Mouse (Mus musculus) liver, embryonic 14.5 days (tissue): ENCODE results near the gene Fmo5. TPM values are rescaled to one million over a fixed set of nuclear protein-coding genes. Genes with fewer than 3 reads are reported as not detected.

Source experiments
- ATAC-seq: fragments of 200-750 bp; cut with Nextera tagmentation; 2 replicates; pipeline ENCODE4 v1.8.0; 2017; ENCODE audit warnings: moderate number of reproducible peaks, mild to moderate bottlenecking, moderate library complexity; ENCODE audit not compliant: insufficient read depth
- DNase-seq, 3 experiments: peaks; one replicate each; pipeline ENCODE4 v3.0.0-alpha.2; 2012 to 2013; ENCODE audit warnings: low read depth in 3 of 3, low spot score in 3 of 3
- H3K27ac ChIP-seq: fragments of 300-500 bp; sonication (generic); 2 replicates; pipeline ENCODE4 v1.5.1; 2014; ENCODE audit warnings: moderate library complexity, mild to moderate bottlenecking, control low read depth, inconsistent platforms
- H3K27me3 ChIP-seq: fragments of 300-500 bp; sonication (generic); 2 replicates; pipeline ENCODE4 v1.6.1; 2014; ENCODE audit warnings: mild to moderate bottlenecking, low read length, moderate library complexity; ENCODE audit not compliant: control insufficient read depth, insufficient read depth
- H3K36me3 ChIP-seq: fragments of 300-500 bp; sonication (generic); replicated peaks from 2 replicates; pipeline ENCODE4 v1.6.1; 2014; ENCODE audit warnings: low read depth; ENCODE audit not compliant: control insufficient read depth, insufficient read depth
- H3K4me1 ChIP-seq, 2 experiments: fragments of 200-500 bp in 1 of 2; fragments of 300-500 bp in 1 of 2; sonication (generic) in 1 of 2; replicated peaks; 2 replicates each; pipeline ENCODE4 v1.6.1; 2012 to 2014; ENCODE audit warnings: antibody characterized with exemption in 1 of 2, inconsistent platforms in 1 of 2, low read length in 1 of 2; ENCODE audit not compliant: control insufficient read depth in 2 of 2, insufficient read depth in 2 of 2
- H3K4me2 ChIP-seq: fragments of 300-500 bp; sonication (generic); 2 replicates; pipeline ENCODE4 v1.6.1; 2014; ENCODE audit warnings: low read depth, mild to moderate bottlenecking, control low read depth, moderate library complexity
- H3K4me3 ChIP-seq, 2 experiments: fragments of 200-500 bp in 1 of 2; fragments of 300-500 bp in 1 of 2; sonication (generic) in 1 of 2; 2 replicates each; pipeline ENCODE4 v1.5.1; 2012 to 2014; ENCODE audit warnings: low read depth in 2 of 2, low read length in 2 of 2, mild to moderate bottlenecking in 2 of 2, control low read depth in 1 of 2, inconsistent platforms in 1 of 2, moderate library complexity in 1 of 2; ENCODE audit not compliant: insufficient read depth in 1 of 2
- H3K9ac ChIP-seq: fragments of 300-500 bp; sonication (generic); replicated peaks from 2 replicates; pipeline ENCODE4 v1.6.1; 2014; ENCODE audit warnings: mild to moderate bottlenecking, control low read depth, moderate library complexity
- H3K9me3 ChIP-seq: fragments of 300-500 bp; sonication (generic); 2 replicates; pipeline ENCODE4 v1.6.1; 2016; ENCODE audit warnings: low read length, mixed read lengths; ENCODE audit not compliant: control insufficient read depth
- CTCF ChIP-seq: IDR thresholded peaks from 2 replicates; pipeline ENCODE4 v1.5.1; 2016; ENCODE audit warnings: antibody characterized with exemption, low read depth, control low read depth
- EP300 ChIP-seq: IDR thresholded peaks from 2 replicates; pipeline ENCODE4 v1.6.1; 2016; ENCODE audit warnings: antibody characterized with exemption, low read depth
- WGBS: fragments of 180-500 bp; shearing (Covaris S2); extraction: QIAGEN DNeasy Blood & Tissue Kit; methylation state at CpG from one replicate; pipeline ENCODE4 v1.1.7; 2014; ENCODE audit not compliant: insufficient replicate concordance; 5-methylcytosine and 5-hydroxymethylcytosine counted together
- polyA plus RNA-seq, 2 experiments: library from polyadenylated mRNA; depleted of rRNA in 1 of 2; stranded (reverse) in 1 of 2; unstranded in 1 of 2; fragments of >200 nt; fragmentation: Nextera tagmentation in 1 of 2; extraction: Ambion mirVana in 1 of 2; gene quantifications; 2 replicates each; pipeline versions ENCODE4 v1.2.1 to v1.2.3; 2012 to 2014

Fmo5 gene
- polyA plus RNA-seq, 2 experiments = 6.0 to 11.3 TPM

DNA sequence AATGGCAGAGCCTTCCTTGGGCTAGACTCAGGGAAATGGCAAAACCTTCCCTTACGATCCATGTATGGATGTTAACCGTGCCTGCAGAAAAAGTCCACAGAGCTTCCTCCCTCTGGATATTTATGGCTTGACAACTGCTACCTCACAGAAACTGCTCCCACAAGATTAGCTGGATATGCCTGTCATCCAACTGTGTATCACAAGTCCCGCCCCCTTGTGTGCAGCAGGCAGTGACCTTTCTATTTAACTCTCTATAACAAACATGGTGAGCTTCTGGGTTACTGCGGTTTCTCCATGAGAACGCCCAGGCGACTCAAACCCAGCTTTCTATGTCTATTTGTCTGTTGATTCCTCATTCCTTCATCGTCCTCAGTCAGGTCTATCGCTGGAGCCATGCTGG lies 10.7 kb upstream of the Fmo5 start:
- Histone ChIP-seq H3K9me3 (no peaks in the 10 kb centered on the region), H3K9ac (no peak overlapping the region), H3K4me3 (no peak overlapping the region), H3K4me2 (no peak overlapping the region), H3K36me3 (no peaks in the 10 kb centered on the region), H3K27ac (no peak overlapping the region), H3K27me3 (no peaks in the 10 kb centered on the region), H3K4me1 (peaks cover 0 to 5% of the 10 kb centered on the region in 2 experiments; a peak in 3 of 4 replicates)
- TF ChIP-seq EP300 = no peak
- TF ChIP-seq CTCF = no peak
- DNase-seq (no peak), ATAC-seq (no peak)
- WGBS = 63% methylated on average over 8 of the region's 8 CpGs

DNA sequence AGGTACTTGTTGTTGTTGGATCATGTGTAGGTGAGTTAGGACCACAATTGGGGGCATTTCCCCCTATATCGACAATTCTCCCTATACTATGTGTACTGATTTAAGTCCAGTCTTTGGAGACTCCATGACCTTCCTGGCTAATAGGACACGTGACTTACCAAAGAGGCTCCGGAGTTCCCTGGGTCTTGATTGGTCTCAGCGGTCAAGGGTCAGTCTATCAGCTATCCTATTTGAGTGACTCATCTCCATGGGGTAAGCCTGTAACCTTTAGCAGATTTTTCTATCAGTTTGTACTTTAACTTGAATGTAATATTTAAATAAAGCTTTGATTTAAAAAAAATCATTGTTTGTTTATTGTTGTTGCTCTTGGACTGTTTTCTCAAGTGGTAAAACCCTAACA lies 7.9 kb upstream of the Fmo5 start:
- TF ChIP-seq CTCF = no peak
- no peak for TF ChIP-seq EP300
- Histone ChIP-seq H3K9ac (no peak overlapping the region), H3K4me1 (peaks cover 0 to 3% of the 10 kb centered on the region in 2 experiments; a peak in 1 of 4 replicates), H3K4me3 (no peak overlapping the region), H3K36me3 (no peaks in the 10 kb centered on the region), H3K9me3 (no peaks in the 10 kb centered on the region), H3K27ac (no peak overlapping the region), H3K4me2 (no peak overlapping the region), H3K27me3 (no peaks in the 10 kb centered on the region)
- ATAC-seq = no peak
- 73% methylated on average over 4 of the region's 4 CpGs for WGBS
- no peak for DNase-seq

DNA sequence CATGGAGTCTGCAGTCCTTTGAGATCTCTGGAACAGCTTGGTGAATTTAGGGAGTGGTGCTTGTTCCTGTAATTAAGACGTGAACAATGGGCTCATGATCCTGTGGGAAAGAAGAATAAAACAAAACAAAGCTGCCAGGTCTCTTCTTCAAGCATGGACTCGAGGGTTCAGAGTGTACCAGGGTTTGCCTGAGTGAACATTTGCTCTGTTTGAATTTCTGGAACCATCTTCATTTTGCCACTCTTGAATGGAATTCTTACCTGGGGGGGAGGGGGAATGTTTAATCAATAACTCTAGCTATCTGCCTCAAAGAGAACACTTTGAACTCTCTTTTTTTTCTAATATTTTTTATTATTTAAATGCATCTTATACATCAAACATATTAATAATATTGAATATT lies 4.0 kb upstream of the Fmo5 start:
- ATAC-seq = no peak
- H3K27ac ChIP-seq = no peak overlapping the region
- no peak overlapping the region for H3K9ac ChIP-seq
- TF ChIP-seq EP300 (no peak), CTCF (no peak)
- no peaks in the 10 kb centered on the region for H3K27me3 ChIP-seq
- no peak overlapping the region for H3K4me3 ChIP-seq
- no peak overlapping the region for H3K4me2 ChIP-seq
- WGBS = 36% methylated on average over 2 of the region's 2 CpGs
- no peak for DNase-seq
- H3K9me3 ChIP-seq = no peaks in the 10 kb centered on the region
- H3K36me3 ChIP-seq = no peaks in the 10 kb centered on the region
- peaks cover 4 to 9% of the 10 kb centered on the region in 2 experiments; a peak in 2 of 4 replicates for H3K4me1 ChIP-seq

DNA sequence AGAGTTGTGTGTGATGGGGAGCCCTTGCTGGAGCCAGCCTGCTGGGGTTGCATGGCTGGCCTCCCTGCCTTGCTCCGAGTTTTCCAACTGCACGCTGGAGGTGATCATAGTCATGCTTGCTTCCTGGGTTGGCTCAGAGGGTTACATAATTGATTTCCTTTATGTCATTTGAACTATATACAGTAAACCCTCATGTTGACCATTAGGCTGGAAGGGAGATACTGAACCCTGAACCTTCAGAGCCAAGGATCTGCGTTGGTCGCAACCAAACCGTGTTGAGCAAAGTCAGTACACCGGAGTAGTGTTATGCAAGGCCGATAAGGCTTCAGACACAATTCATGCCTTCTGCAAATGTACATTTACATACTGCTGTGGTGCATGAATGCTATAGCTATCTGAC lies 711 bp upstream of the Fmo5 start:
- 69% methylated on average over 7 of the region's 7 CpGs for WGBS
- Histone ChIP-seq H3K27me3 (no peaks in the 10 kb centered on the region), H3K4me2 (peak overlapping the region; percentile 75), H3K4me3 (peak overlapping the region in 1 of 2 experiments; percentile 64; a peak in 2 of 4 replicates), H3K27ac (peak overlapping the region; percentile 22; the same call in 1 of the 2 replicates), H3K36me3 (no peaks in the 10 kb centered on the region), H3K9me3 (no peaks in the 10 kb centered on the region), H3K4me1 (peaks cover 4 to 9% of the 10 kb centered on the region in 2 experiments; a peak in 2 of 4 replicates), H3K9ac (no peak overlapping the region)
- no peak for DNase-seq
- peak; percentile 19; the same call in 1 of the 2 replicates for ATAC-seq
- no peak for TF ChIP-seq CTCF

- Histone ChIP-seq H3K4me3 (no peak overlapping the region), H3K4me2 (0 out of 2 replicates have a peak overlapping the region, but pooled peaks have one; percentile 75), H3K27me3 (no peaks in the 10 kb centered on the region), H3K9ac (no peak overlapping the region), H3K9me3 (no peaks in the 10 kb centered on the region), H3K4me1 (peaks cover 4 to 11% of the 10 kb centered on the region in 2 experiments; a peak in 2 of 4 replicates), H3K36me3 (no peaks in the 10 kb centered on the region), H3K27ac (no peak overlapping the region)
- WGBS = 69% methylated on average over 4 of the region's 4 CpGs
- no peak for TF ChIP-seq CTCF
- TF ChIP-seq EP300 = no peak
- no peak for DNase-seq
- ATAC-seq = no peak
These were observed 1.3 kb downstream of the Fmo5 start for GRCm38 (mm10) chr3:97629941-97630340.
